Mouse (Mus musculus): ENCODE data around the gene Kcnh7.

DNA sequence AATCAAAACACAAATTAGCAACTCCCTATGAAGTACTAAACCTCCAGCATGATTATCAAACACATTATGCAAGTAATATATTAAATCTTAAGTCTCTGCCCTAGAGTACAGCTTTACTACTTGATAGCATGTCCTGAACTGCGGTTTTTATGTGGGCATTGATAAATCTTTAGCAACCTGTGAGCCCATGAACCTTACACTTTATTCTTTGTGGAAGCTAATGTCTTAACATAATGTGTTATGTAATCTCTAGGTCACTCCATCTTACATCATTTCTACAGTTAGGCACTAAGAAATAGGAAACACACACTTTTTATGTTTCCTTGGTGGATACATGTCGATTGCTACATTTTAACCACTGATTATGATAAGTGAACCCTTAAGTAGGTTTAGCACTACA lies 437.8 kb downstream of the Kcnh7 start:
- TF ChIP-seq HCFC1 (IDR thresholded peaks at IDR 0.05; ENCODE audit: borderline replicate concordance, insufficient read depth, low read length): no peak
- TF ChIP-seq MAFK (IDR thresholded peaks at IDR 0.05; ENCODE audit: insufficient read depth, low read depth, low read length): no peak

Measured in ES-E14 (cell line).